Mouse (Mus musculus) G1E (cell line): Measurements from ENCODE around the gene Zfp654.

ENCODE experiments used
- CTCF ChIP-seq: IDR thresholded peaks from 2 replicates; pipeline ENCODE4 v1.5.1; 2012; ENCODE audit warnings: low read depth, low read length, inconsistent platforms, mixed read lengths
- GATA1 ChIP-seq: IDR thresholded peaks from 2 replicates; pipeline ENCODE4 v1.6.1; 2012; ENCODE audit warnings: borderline replicate concordance, low read length, inconsistent platforms, mixed read lengths
- GATA2 ChIP-seq: IDR thresholded peaks from 2 replicates; pipeline ENCODE4 v1.6.1; 2012; ENCODE audit warnings: low read depth, low read length, inconsistent platforms, borderline replicate concordance
- POLR2AphosphoS5 ChIP-seq: IDR thresholded peaks from 2 replicates; pipeline ENCODE4 v1.6.1; 2012; ENCODE audit warnings: low read depth, low read length, inconsistent platforms; ENCODE audit not compliant: insufficient replicate concordance
- TAL1 ChIP-seq: conservative IDR thresholded peaks from 2 replicates; pipeline ENCODE4 v1.6.1; 2012; ENCODE audit warnings: low read depth, low read length, inconsistent platforms, mixed read lengths

- TF ChIP-seq CTCF (no peak), GATA1 (no peak), TAL1 (no peak), GATA2 (no peak), POLR2AphosphoS5 (no peak)
These were observed 966 bp downstream of the Zfp654 start for GRCm38 (mm10) chr16:64850287-64851084.
